Mouse (Mus musculus): ENCODE measurements around the gene 4931440F15Rik. TPM values are rescaled to one million over a fixed set of nuclear protein-coding genes. Genes with fewer than 3 reads are reported as not detected.

Gene 4931440F15Rik
- polyA plus RNA-seq, 1 experiment: not detected

- Histone ChIP-seq H3K4me3 (ENCODE audit: insufficient read depth, poor library complexity, severe bottlenecking) (no peak overlapping the region), H3K79me3 (ENCODE audit: low read depth) (no peaks in the 10 kb centered on the region)
Observed at GRCm38 (mm10) chr11:29774296-29774695, 51.2 kb downstream of the 4931440F15Rik start.

More at GRCm38 (mm10) chr11:29774296-29774695, 51.2 kb downstream of the 4931440F15Rik start:
- no peak overlapping the region for H3ac ChIP-seq (ENCODE audit: control insufficient read depth, insufficient read length, low read depth)
- no peaks in the 10 kb centered on the region for H3K79me2 ChIP-seq (ENCODE audit: control insufficient read depth, insufficient read depth)
- TF ChIP-seq CTCF (IDR thresholded peaks at IDR 0.05; ENCODE audit: control insufficient read depth, insufficient read depth, insufficient read length) (no peak), MYOD1 (IDR thresholded peaks at IDR 0.05; ENCODE audit: control insufficient read depth, insufficient read length, low read depth) (peak; percentile 83)
- no peaks in the 10 kb centered on the region for H3K27me3 ChIP-seq (ENCODE audit: control insufficient read depth, insufficient read depth, insufficient read length)
- H3K36me3 ChIP-seq (ENCODE audit: control insufficient read depth, insufficient read depth): no peaks in the 10 kb centered on the region

Other genes with a start within 250 kb of the 4931440F15Rik start
- gene Rtn4, start 132.7 kb downstream of the 4931440F15Rik start, polyA plus RNA-seq (2012; fragmentation: generic; extraction: Trizol): 213 TPM
- 0.19 TPM for gene Eml6, start 200.4 kb upstream of the 4931440F15Rik start, polyA plus RNA-seq (2012; fragmentation: generic; extraction: Trizol)

All from C2C12 (cell line).